Mouse (Mus musculus): ENCODE measurements around the gene Clec1a. TPM values are rescaled to one million over a fixed set of nuclear protein-coding genes. Genes with fewer than 3 reads are reported as not detected.

The Clec1a gene
- polyA plus RNA-seq, 1 experiment from 2014 or later: 10.6 TPM

DNA sequence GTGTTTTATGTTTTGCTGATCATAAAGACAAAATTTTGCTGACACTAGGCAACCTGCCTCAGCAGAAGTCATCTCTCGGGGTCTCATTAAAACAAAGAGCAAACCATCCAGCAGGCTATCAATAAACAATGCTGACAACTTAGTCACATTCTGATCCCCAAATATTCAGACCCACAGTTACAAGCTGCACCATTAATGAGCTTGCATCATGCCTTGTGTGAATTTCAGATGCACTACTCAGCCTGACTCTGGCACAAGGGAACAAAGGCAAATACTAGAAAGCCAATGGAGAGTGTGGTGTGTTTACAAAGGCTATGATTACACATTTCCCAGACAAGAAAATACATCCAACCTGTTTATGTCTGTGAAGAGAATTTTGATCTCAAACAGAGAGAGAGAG lies 37.6 kb downstream of the Clec1a start:
- DNase-seq (ENCODE audit: low spot score) (no peak), ATAC-seq (replicated peaks; ENCODE audit: low FRiP score, low read depth) (no peak)
- no peak overlapping the region for H3K27ac ChIP-seq
- H3K9me3 ChIP-seq (replicated peaks; ENCODE audit: low read length): no peaks in the 10 kb centered on the region
- 87% methylated on average over 1 of the region's 1 CpGs for WGBS
- H3K9ac ChIP-seq (ENCODE audit: low read depth, low read length): no peak overlapping the region
- no peaks in the 10 kb centered on the region for H3K36me3 ChIP-seq (ENCODE audit: insufficient read depth, low read length)
- no peaks in the 10 kb centered on the region for H3K27me3 ChIP-seq (ENCODE audit: insufficient read depth, low read length)
- no peak overlapping the region for H3K4me3 ChIP-seq (replicated peaks; ENCODE audit: low read depth, low read length)
- no peak for TF ChIP-seq CTCF (IDR thresholded peaks at IDR 0.05; ENCODE audit: low read depth)
- no peak overlapping the region for H3K4me2 ChIP-seq (ENCODE audit: low read length)
- H3K4me1 ChIP-seq (replicated peaks; ENCODE audit: insufficient read depth, low read length): no peaks in the 10 kb centered on the region

DNA sequence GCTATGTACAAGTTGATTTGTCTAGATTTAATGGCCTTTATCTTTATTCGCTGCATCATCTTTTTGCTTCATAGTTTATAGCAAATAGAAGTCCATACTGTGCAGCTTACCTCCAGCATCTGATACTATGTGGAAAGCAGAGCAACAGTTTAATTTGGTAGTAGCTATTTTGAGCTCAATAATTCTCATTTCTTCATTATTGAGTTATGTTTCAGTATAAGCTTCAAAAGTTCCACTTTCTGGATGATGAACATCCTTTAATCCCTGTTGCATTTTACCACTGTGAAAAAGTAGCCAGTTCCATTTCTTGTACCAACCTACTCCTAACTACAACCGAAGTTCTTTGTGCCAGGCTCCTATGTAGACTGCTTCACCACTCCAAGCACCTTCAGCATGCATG lies 43.2 kb downstream of the Clec1a start, which contains the start of gene Clec9a:
TSS of gene Clec9a (plus strand) at position 301 of the 400 bp plus-strand sequence.
- H3K4me2 ChIP-seq (ENCODE audit: low read length): no peak within 1 kb of the TSS
- no peaks in the 10 kb centered on the region for H3K36me3 ChIP-seq (ENCODE audit: insufficient read depth, low read length)
- no peak for TF ChIP-seq CTCF (IDR thresholded peaks at IDR 0.05; ENCODE audit: low read depth)
- H3K9ac ChIP-seq (ENCODE audit: low read depth, low read length): no peak within 1 kb of the TSS
- no peaks in the 10 kb centered on the region for H3K9me3 ChIP-seq (replicated peaks; ENCODE audit: low read length)
- H3K4me3 ChIP-seq (replicated peaks; ENCODE audit: low read depth, low read length): no peak within 1 kb of the TSS
- DNase-seq (ENCODE audit: low spot score): no peak
- no peaks in the 10 kb centered on the region for H3K4me1 ChIP-seq (replicated peaks; ENCODE audit: insufficient read depth, low read length)
- WGBS: 90% methylated on average over 2 of the region's 2 CpGs
- ATAC-seq (replicated peaks; ENCODE audit: low FRiP score, low read depth): no peak
- no peak within 1 kb of the TSS for H3K27ac ChIP-seq
- no peaks in the 10 kb centered on the region for H3K27me3 ChIP-seq (ENCODE audit: insufficient read depth, low read length)

DNA sequence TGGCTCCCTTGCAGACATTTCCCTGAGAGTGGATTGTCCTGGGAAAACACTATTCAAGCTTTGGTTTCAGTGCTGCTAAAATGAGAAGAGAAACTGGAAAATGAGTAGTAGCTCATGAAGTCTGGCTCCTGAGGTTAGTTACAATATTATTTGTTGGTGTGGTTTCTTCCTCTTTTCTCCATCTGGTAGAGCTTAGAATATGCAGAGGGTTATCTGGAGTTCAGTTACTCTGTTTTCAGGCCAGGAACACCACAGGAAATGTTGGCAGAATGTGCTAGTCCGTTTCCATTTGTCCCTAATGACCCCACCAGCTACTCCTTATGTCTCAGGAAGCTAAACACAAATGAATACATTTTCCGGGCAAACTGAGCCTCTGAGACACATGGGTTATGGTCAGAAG lies 44.5 kb downstream of the Clec1a start:
- DNase-seq (ENCODE audit: low spot score) (peak; percentile 74), ATAC-seq (replicated peaks; ENCODE audit: low FRiP score, low read depth) (no peak)
- H3K9me3 ChIP-seq (replicated peaks; ENCODE audit: low read length): no peaks in the 10 kb centered on the region
- 37% methylated on average over 2 of the region's 2 CpGs for WGBS
- H3K9ac ChIP-seq (ENCODE audit: low read depth, low read length): no peak overlapping the region
- no peak overlapping the region for H3K4me2 ChIP-seq (ENCODE audit: low read length)
- H3K27ac ChIP-seq: peak overlapping the region; percentile 38; the same call in 1 of the 2 replicates
- H3K36me3 ChIP-seq (ENCODE audit: insufficient read depth, low read length): no peaks in the 10 kb centered on the region
- no peak overlapping the region for H3K4me3 ChIP-seq (replicated peaks; ENCODE audit: low read depth, low read length)
- no peaks in the 10 kb centered on the region for H3K4me1 ChIP-seq (replicated peaks; ENCODE audit: insufficient read depth, low read length)
- no peaks in the 10 kb centered on the region for H3K27me3 ChIP-seq (ENCODE audit: insufficient read depth, low read length)
- no peak for TF ChIP-seq CTCF (IDR thresholded peaks at IDR 0.05; ENCODE audit: low read depth)

DNA sequence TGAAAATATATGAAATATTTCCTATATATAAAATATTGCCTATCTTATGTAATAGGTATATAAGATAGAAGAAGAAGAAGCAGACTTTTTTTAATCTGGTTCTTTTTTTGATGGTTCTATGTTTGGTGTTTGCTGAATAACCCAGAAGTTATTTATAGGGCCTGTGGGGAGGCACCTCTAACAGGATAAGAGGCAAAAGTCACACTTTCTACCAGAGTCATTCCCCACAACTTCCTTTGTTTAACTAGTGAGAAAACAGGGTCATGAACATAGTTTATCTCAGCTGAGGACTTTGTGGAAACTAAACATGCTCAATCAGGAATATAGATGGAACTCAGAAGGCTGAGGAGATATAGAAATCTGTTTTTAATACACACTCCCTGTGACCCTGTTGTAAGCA lies 45.8 kb downstream of the Clec1a start:
- no peak for TF ChIP-seq CTCF (IDR thresholded peaks at IDR 0.05; ENCODE audit: low read depth)
- Histone ChIP-seq H3K4me3 (replicated peaks; ENCODE audit: low read depth, low read length) (no peak overlapping the region), H3K9ac (ENCODE audit: low read depth, low read length) (no peak overlapping the region), H3K36me3 (ENCODE audit: insufficient read depth, low read length) (no peaks in the 10 kb centered on the region), H3K4me1 (replicated peaks; ENCODE audit: insufficient read depth, low read length) (no peaks in the 10 kb centered on the region), H3K4me2 (ENCODE audit: low read length) (no peak overlapping the region), H3K27ac (no peak overlapping the region), H3K9me3 (replicated peaks; ENCODE audit: low read length) (no peaks in the 10 kb centered on the region), H3K27me3 (ENCODE audit: insufficient read depth, low read length) (no peaks in the 10 kb centered on the region)
- ATAC-seq (replicated peaks; ENCODE audit: low FRiP score, low read depth) (no peak), DNase-seq (ENCODE audit: low spot score) (no peak)

DNA sequence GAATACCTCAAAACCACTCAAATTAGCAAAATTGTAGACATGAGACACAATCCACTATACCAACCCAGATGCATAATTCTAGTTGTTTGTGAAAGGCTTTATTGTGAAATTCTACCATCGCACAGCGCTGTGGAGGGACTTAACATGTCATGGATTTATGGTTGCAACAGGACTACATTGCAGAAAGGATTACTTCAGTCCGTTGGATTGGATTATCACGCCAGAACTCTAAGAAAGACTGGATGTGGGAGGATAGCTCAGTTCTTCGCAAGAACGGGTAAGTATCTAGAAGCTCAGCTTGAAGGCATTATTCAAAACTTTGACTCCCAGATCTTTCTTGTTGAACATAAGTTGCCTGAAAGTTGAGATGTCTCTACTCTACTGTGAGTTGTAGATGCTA lies 48.4 kb downstream of the Clec1a start:
- Histone ChIP-seq H3K4me3 (replicated peaks; ENCODE audit: low read depth, low read length) (no peak overlapping the region), H3K27ac (no peak overlapping the region), H3K4me2 (ENCODE audit: low read length) (no peak overlapping the region), H3K9me3 (replicated peaks; ENCODE audit: low read length) (no peaks in the 10 kb centered on the region), H3K36me3 (ENCODE audit: insufficient read depth, low read length) (no peaks in the 10 kb centered on the region), H3K9ac (ENCODE audit: low read depth, low read length) (no peak overlapping the region), H3K4me1 (replicated peaks; ENCODE audit: insufficient read depth, low read length) (no peaks in the 10 kb centered on the region; the same call in 1 of the 2 replicates), H3K27me3 (ENCODE audit: insufficient read depth, low read length) (no peaks in the 10 kb centered on the region)
- no peak for TF ChIP-seq CTCF (IDR thresholded peaks at IDR 0.05; ENCODE audit: low read depth)
- 47% methylated on average over 6 of the region's 6 CpGs for WGBS
- DNase-seq (ENCODE audit: low spot score) (peak; percentile 26), ATAC-seq (replicated peaks; ENCODE audit: low FRiP score, low read depth) (no peak)

DNA sequence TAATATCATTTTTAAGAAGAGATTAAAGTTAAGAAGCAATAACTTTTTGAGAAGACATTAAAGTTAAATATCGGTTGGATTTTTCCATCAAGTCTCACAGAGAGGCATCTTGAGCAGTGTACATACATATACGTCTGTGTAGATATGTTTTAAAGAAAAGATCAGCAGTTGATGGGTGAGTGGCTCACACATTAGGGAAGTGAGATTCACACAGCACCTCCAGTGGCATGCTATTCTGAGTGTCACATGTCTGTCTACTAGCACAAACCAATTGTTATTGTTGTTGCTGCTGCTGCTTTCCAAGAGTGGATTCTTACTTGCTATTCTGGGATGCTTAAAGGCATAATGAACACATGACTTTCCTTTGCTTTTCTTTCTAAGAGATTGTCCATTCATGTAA lies 49.4 kb downstream of the Clec1a start:
- Histone ChIP-seq H3K27me3 (ENCODE audit: insufficient read depth, low read length) (no peaks in the 10 kb centered on the region), H3K4me2 (ENCODE audit: low read length) (no peak overlapping the region), H3K4me3 (replicated peaks; ENCODE audit: low read depth, low read length) (no peak overlapping the region), H3K9me3 (replicated peaks; ENCODE audit: low read length) (no peaks in the 10 kb centered on the region), H3K9ac (ENCODE audit: low read depth, low read length) (no peak overlapping the region), H3K27ac (no peak overlapping the region), H3K4me1 (replicated peaks; ENCODE audit: insufficient read depth, low read length) (no peaks in the 10 kb centered on the region; the same call in 1 of the 2 replicates), H3K36me3 (ENCODE audit: insufficient read depth, low read length) (no peaks in the 10 kb centered on the region)
- WGBS: 94% methylated on average over 2 of the region's 2 CpGs
- ATAC-seq (replicated peaks; ENCODE audit: low FRiP score, low read depth) (no peak), DNase-seq (ENCODE audit: low spot score) (no peak)
- TF ChIP-seq CTCF (IDR thresholded peaks at IDR 0.05; ENCODE audit: low read depth): no peak

DNA sequence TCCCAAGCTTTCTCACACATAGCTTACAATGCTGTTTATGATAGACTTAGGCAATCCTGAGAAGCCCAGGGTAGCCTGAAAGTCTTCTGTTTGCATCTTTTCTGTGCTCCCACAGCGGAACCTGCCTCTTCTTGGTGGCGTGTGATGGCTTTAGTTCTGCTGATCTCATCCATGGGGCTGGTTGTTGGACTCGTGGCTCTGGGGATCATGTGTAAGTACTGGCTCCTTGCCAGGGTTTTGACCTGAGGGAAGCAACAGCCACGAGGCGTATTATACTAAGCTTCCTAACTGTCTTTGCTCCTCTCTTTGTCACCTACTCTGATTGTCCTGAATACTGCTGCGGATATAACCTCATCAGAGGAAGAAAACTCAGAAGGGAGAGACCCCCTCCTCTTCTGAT lies 51.9 kb downstream of the Clec1a start:
- peak; percentile 80 for ATAC-seq (replicated peaks; ENCODE audit: low FRiP score, low read depth)
- peak; percentile 56 for DNase-seq (ENCODE audit: low spot score)
- Histone ChIP-seq H3K4me3 (replicated peaks; ENCODE audit: low read depth, low read length) (no peak overlapping the region), H3K4me1 (replicated peaks; ENCODE audit: insufficient read depth, low read length) (no peaks in the 10 kb centered on the region; the same call in 1 of the 2 replicates), H3K36me3 (ENCODE audit: insufficient read depth, low read length) (no peaks in the 10 kb centered on the region), H3K9me3 (replicated peaks; ENCODE audit: low read length) (no peaks in the 10 kb centered on the region), H3K4me2 (ENCODE audit: low read length) (no peak overlapping the region), H3K9ac (ENCODE audit: low read depth, low read length) (no peak overlapping the region), H3K27me3 (ENCODE audit: insufficient read depth, low read length) (no peaks in the 10 kb centered on the region), H3K27ac (peak overlapping the region; percentile 44; the same call in 1 of the 2 replicates)
- 42% methylated on average over 6 of the region's 6 CpGs for WGBS
- TF ChIP-seq CTCF (IDR thresholded peaks at IDR 0.05; ENCODE audit: low read depth): no peak

All from kidney, postnatal 0 days (tissue).